Mouse (Mus musculus): Measurements from ENCODE around the gene Orm1. TPM values are rescaled to one million over a fixed set of nuclear protein-coding genes. Genes with fewer than 3 reads are reported as not detected.

Gene Orm1
- not detected in 2 replicates for polyA plus RNA-seq (2015; fragmentation: Nextera tagmentation; extraction: Ambion mirVana)

DNA sequence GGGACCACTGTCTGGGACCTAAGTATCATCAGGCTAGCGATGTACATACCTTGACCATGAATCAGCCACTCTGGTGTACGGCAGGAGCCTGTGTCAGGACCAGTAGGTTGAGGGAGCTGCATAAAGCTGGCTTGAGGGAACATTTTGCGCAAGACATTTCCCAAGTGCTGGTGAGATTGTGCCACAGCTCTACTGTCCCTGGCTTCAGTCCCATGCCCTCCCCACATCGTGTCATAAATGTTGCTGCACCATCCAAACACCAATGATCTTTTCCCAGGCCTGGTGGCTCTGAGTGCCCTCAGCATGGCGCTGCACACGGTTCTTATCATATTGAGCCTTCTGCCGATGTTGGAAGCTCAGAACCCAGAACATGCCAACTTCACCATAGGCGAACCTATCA lies at the start of gene Orm1:
Gene Orm1, plus strand, starts transcription at position 266 of the 400 bp plus-strand sequence.
- Histone ChIP-seq H3K27me3 (ENCODE audit: insufficient read depth, low read length) (no peaks in the 10 kb centered on the region), H3K9me3 (replicated peaks; ENCODE audit: low read length) (no peaks in the 10 kb centered on the region), H3K27ac (no peak within 1 kb of the TSS), H3K4me3 (replicated peaks; ENCODE audit: low read depth, low read length) (no peak within 1 kb of the TSS), H3K9ac (ENCODE audit: low read depth, low read length) (no peak within 1 kb of the TSS), H3K4me1 (replicated peaks; ENCODE audit: insufficient read depth, low read length) (no peaks in the 10 kb centered on the region), H3K36me3 (ENCODE audit: insufficient read depth, low read length) (no peaks in the 10 kb centered on the region), H3K4me2 (ENCODE audit: low read length) (no peak within 1 kb of the TSS)
- no peak for TF ChIP-seq CTCF (IDR thresholded peaks at IDR 0.05; ENCODE audit: low read depth)
- 91% methylated on average over 8 of the region's 8 CpGs for WGBS
- DNase-seq (ENCODE audit: low spot score) (no peak), ATAC-seq (replicated peaks; ENCODE audit: low FRiP score, low read depth) (no peak)

DNA sequence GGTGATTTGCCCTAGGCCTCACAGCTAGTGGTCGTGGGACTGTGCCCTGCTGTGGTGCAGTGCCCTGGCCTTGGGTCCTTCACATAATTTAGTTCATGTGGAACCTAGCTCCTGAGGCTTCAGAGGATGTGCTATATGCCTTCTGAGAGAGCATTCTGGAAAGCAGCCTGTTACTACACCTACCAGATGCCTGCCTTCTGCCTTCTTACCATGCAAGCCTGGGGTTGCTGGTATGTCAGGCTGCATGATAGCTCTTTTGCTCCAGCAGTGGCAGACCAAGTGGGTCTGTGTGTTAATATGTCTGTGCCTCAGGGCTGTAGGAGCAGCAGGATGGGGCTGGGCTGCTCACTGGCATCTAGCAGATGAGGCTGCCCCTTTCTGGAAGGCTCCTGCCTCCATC lies 48.7 kb upstream of the Orm1 start:
- Histone ChIP-seq H3K36me3 (ENCODE audit: insufficient read depth, low read length) (peaks cover 8% of the 10 kb centered on the region; the same call in 1 of the 2 replicates), H3K27ac (no peak overlapping the region), H3K4me2 (ENCODE audit: low read length) (no peak overlapping the region), H3K27me3 (ENCODE audit: insufficient read depth, low read length) (no peaks in the 10 kb centered on the region), H3K4me1 (replicated peaks; ENCODE audit: insufficient read depth, low read length) (no peaks in the 10 kb centered on the region), H3K9ac (ENCODE audit: low read depth, low read length) (no peak overlapping the region), H3K9me3 (replicated peaks; ENCODE audit: low read length) (no peaks in the 10 kb centered on the region), H3K4me3 (replicated peaks; ENCODE audit: low read depth, low read length) (no peak overlapping the region)
- WGBS = 88% methylated on average over 1 of the region's 1 CpGs
- TF ChIP-seq CTCF (IDR thresholded peaks at IDR 0.05; ENCODE audit: low read depth) = no peak
- ATAC-seq (replicated peaks; ENCODE audit: low FRiP score, low read depth) (no peak), DNase-seq (ENCODE audit: low spot score) (no peak)

DNA sequence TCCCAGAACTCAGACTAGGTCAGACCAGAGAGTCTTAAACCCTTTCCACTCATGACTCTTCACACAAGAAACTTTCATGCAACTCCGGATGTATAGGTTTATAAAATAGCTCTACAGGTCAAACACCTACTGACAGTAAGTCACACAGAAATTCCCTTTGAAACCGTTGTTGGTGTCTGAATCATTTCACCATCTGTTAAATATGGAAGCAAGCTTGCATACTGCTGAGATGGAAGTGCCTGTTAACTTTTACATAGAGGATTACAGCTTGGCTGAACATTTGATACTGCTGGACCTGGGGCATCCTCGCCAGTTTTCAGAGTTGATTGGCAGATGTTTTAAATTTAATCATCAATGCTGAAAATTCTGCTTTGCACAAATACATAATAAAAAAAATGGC lies 48.1 kb upstream of the Orm1 start:
- Histone ChIP-seq H3K4me3 (replicated peaks; ENCODE audit: low read depth, low read length) (no peak overlapping the region), H3K9ac (ENCODE audit: low read depth, low read length) (no peak overlapping the region), H3K4me2 (ENCODE audit: low read length) (no peak overlapping the region), H3K36me3 (ENCODE audit: insufficient read depth, low read length) (peaks cover 8% of the 10 kb centered on the region; the same call in 1 of the 2 replicates), H3K9me3 (replicated peaks; ENCODE audit: low read length) (no peaks in the 10 kb centered on the region), H3K27ac (no peak overlapping the region), H3K4me1 (replicated peaks; ENCODE audit: insufficient read depth, low read length) (no peaks in the 10 kb centered on the region), H3K27me3 (ENCODE audit: insufficient read depth, low read length) (no peaks in the 10 kb centered on the region)
- WGBS = 60% methylated on average over 3 of the region's 3 CpGs
- no peak for TF ChIP-seq CTCF (IDR thresholded peaks at IDR 0.05; ENCODE audit: low read depth)
- ATAC-seq (replicated peaks; ENCODE audit: low FRiP score, low read depth) (no peak), DNase-seq (ENCODE audit: low spot score) (no peak)

DNA sequence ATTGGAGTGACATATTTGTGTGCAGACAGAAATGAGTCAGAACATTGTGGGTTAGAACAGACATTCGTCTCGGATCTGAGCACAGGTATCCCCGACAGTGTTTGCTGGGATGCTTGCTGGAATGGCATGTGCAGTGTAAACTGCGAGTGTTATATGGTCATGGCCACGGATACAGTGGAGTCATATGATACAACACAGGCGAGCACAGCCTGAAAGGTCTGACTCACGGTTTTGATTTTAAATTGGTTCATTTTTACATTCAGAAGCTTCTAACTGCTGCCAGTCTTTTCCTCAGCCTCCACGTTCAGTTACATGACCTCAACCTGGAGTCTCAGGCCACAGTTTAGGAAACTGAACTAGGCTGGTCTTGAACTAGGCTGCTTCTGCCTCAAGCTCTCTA lies 47.5 kb upstream of the Orm1 start:
- Histone ChIP-seq H3K36me3 (ENCODE audit: insufficient read depth, low read length) (peaks cover 8% of the 10 kb centered on the region; the same call in 1 of the 2 replicates), H3K9me3 (replicated peaks; ENCODE audit: low read length) (no peaks in the 10 kb centered on the region), H3K4me1 (replicated peaks; ENCODE audit: insufficient read depth, low read length) (no peaks in the 10 kb centered on the region), H3K4me2 (ENCODE audit: low read length) (no peak overlapping the region), H3K4me3 (replicated peaks; ENCODE audit: low read depth, low read length) (no peak overlapping the region), H3K27me3 (ENCODE audit: insufficient read depth, low read length) (no peaks in the 10 kb centered on the region), H3K9ac (ENCODE audit: low read depth, low read length) (no peak overlapping the region), H3K27ac (no peak overlapping the region)
- DNase-seq (ENCODE audit: low spot score) (no peak), ATAC-seq (replicated peaks; ENCODE audit: low FRiP score, low read depth) (no peak)
- whole genome bisulfite sequencing = 75% methylated on average over 8 of the region's 8 CpGs
- no peak for TF ChIP-seq CTCF (IDR thresholded peaks at IDR 0.05; ENCODE audit: low read depth)

DNA sequence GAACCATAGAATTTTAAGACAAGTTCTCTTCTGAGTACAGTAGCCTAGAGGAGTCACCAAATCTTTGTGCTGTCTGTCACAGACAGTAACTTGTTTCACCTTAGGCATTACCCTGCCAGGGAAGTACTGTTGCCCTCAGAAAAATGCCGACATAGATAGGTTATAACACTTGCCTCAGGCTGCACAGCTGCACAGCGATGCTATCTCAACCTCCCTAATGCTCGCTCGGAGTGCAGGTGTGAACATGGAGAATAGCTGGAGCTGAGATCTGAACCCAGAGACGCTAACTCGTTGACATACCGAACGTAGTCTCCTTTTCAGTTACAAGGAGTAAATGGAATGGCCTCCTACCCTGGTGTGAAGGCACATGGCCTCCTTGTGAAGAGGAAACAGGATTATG lies 46.2 kb upstream of the Orm1 start:
- H3K36me3 ChIP-seq (ENCODE audit: insufficient read depth, low read length) = peaks cover 5% of the 10 kb centered on the region; the same call in 1 of the 2 replicates
- no peak overlapping the region for H3K4me3 ChIP-seq (replicated peaks; ENCODE audit: low read depth, low read length)
- no peak overlapping the region for H3K4me2 ChIP-seq (ENCODE audit: low read length)
- no peak for TF ChIP-seq CTCF (IDR thresholded peaks at IDR 0.05; ENCODE audit: low read depth)
- H3K9me3 ChIP-seq (replicated peaks; ENCODE audit: low read length) = no peaks in the 10 kb centered on the region
- no peak overlapping the region for H3K27ac ChIP-seq
- no peak for DNase-seq (ENCODE audit: low spot score)
- WGBS = 95% methylated on average over 8 of the region's 8 CpGs
- H3K9ac ChIP-seq (ENCODE audit: low read depth, low read length) = no peak overlapping the region
- H3K27me3 ChIP-seq (ENCODE audit: insufficient read depth, low read length) = no peaks in the 10 kb centered on the region
- H3K4me1 ChIP-seq (replicated peaks; ENCODE audit: insufficient read depth, low read length) = no peaks in the 10 kb centered on the region
- ATAC-seq (replicated peaks; ENCODE audit: low FRiP score, low read depth) = no peak

DNA sequence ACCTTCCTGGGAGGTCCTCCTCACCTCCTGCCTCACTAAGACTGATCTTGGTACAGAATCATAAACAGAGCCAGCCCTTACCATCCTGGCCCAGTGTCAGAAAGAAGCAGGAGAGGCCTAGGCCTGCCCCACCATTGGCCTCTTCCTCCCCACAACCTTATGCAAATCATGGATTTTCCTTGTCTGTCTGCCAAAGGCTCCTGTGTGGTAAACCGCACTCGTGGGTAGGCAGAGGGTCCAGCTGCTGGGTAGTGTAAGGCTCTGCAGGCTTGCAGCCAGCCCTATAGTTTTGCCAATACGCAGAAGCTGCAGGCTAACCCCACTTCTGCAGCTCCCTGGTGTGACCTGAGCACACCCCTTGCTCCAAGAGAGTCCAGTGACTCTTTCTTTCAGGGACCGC lies 41.7 kb upstream of the Orm1 start:
- WGBS = 62% methylated on average over 4 of the region's 4 CpGs

More for the DNA sequence above, 41.7 kb upstream of the Orm1 start:
- Histone ChIP-seq H3K36me3 (ENCODE audit: insufficient read depth, low read length) (0 out of 2 replicates have a peak, but pooled peaks cover 3% of the 10 kb centered on the region), H3K4me3 (replicated peaks; ENCODE audit: low read depth, low read length) (no peak overlapping the region), H3K27ac (no peak overlapping the region), H3K4me1 (replicated peaks; ENCODE audit: insufficient read depth, low read length) (no peaks in the 10 kb centered on the region), H3K4me2 (ENCODE audit: low read length) (no peak overlapping the region), H3K9me3 (replicated peaks; ENCODE audit: low read length) (no peaks in the 10 kb centered on the region), H3K9ac (ENCODE audit: low read depth, low read length) (no peak overlapping the region), H3K27me3 (ENCODE audit: insufficient read depth, low read length) (no peaks in the 10 kb centered on the region)
- TF ChIP-seq CTCF (IDR thresholded peaks at IDR 0.05; ENCODE audit: low read depth) = no peak
- no peak for ATAC-seq (replicated peaks; ENCODE audit: low FRiP score, low read depth)
- DNase-seq (ENCODE audit: low spot score) = no peak
